Mouse (Mus musculus) limb, embryonic 14.5 days (tissue): ENCODE measurements around the gene Olfr91. TPM values are rescaled to one million over a fixed set of nuclear protein-coding genes. Genes with fewer than 3 reads are reported as not detected.
"Not testable (repeated sequence)": the region's sequence is repeated elsewhere in the genome, so short reads cannot be mapped to it uniquely, and the experiment has no call there.

Experiments
- ATAC-seq: fragments of 200-750 bp; cut with Nextera tagmentation; 2 replicates; pipeline ENCODE4 v1.8.0; 2017; ENCODE audit warnings: low read depth, moderate number of reproducible peaks, moderate TSS enrichment; ENCODE audit not compliant: low FRiP score
- DNase-seq: peaks from one replicate; pipeline ENCODE4 v3.0.0-alpha.2; 2015; ENCODE audit warnings: low spot score
- H3K27ac ChIP-seq: fragments of 300-500 bp; sonication (generic); replicated peaks from 2 replicates; pipeline ENCODE4 v1.5.1; 2014; ENCODE audit warnings: low read depth, mild to moderate bottlenecking, low read length, moderate library complexity, mixed read lengths
- H3K27me3 ChIP-seq: fragments of 300-500 bp; sonication (generic); 2 replicates; pipeline ENCODE4 v1.6.1; 2014; ENCODE audit warnings: low read length, mixed read lengths; ENCODE audit not compliant: control insufficient read depth, insufficient read depth
- H3K36me3 ChIP-seq: fragments of 300-500 bp; sonication (generic); 2 replicates; pipeline ENCODE4 v1.6.1; 2014; ENCODE audit warnings: mild to moderate bottlenecking, low read length, moderate library complexity, mixed read lengths; ENCODE audit not compliant: control insufficient read depth, insufficient read depth
- H3K4me1 ChIP-seq: fragments of 300-500 bp; sonication (generic); 2 replicates; pipeline ENCODE4 v1.6.1; 2014; ENCODE audit warnings: antibody characterized with exemption, low read length, mixed read lengths; ENCODE audit not compliant: control insufficient read depth, insufficient read depth
- H3K4me2 ChIP-seq: fragments of 300-500 bp; sonication (generic); replicated peaks from 2 replicates; pipeline ENCODE4 v1.6.1; 2014; ENCODE audit warnings: low read depth, mild to moderate bottlenecking, low read length, moderate library complexity; ENCODE audit not compliant: severe bottlenecking
- H3K4me3 ChIP-seq: fragments of 300-500 bp; sonication (generic); replicated peaks from 2 replicates; pipeline ENCODE4 v1.5.1; 2014; ENCODE audit warnings: low read length
- H3K9ac ChIP-seq: fragments of 300-500 bp; sonication (generic); 2 replicates; pipeline ENCODE4 v1.6.1; 2014; ENCODE audit warnings: mild to moderate bottlenecking, low read depth, low read length, moderate library complexity; ENCODE audit not compliant: severe bottlenecking
- H3K9me3 ChIP-seq: fragments of 300-500 bp; sonication (generic); 2 replicates; pipeline ENCODE4 v1.6.1; 2016; ENCODE audit warnings: low read length; ENCODE audit not compliant: control insufficient read depth
- POLR2A ChIP-seq: fragments of 200-500 bp; IDR thresholded peaks from 2 replicates; pipeline ENCODE4 v1.8.0; 2012; ENCODE audit warnings: inconsistent platforms, mild to moderate bottlenecking, moderate library complexity, borderline replicate concordance; ENCODE audit not compliant: insufficient read depth, insufficient read length; ENCODE audit errors: extremely low read depth
- WGBS: fragments of 180-500 bp; shearing (Covaris S2); extraction: QIAGEN DNeasy Blood & Tissue Kit; methylation state at CpG from one replicate; pipeline ENCODE4 v1.1.7; 2014; 5-methylcytosine and 5-hydroxymethylcytosine counted together
- polyA plus RNA-seq, 2 experiments: library from polyadenylated mRNA; depleted of rRNA in 1 of 2; stranded (reverse) in 1 of 2; unstranded in 1 of 2; fragments of >200 nt; fragmentation: Nextera tagmentation in 1 of 2; extraction: Ambion mirVana in 1 of 2; gene quantifications; 2 replicates each; pipeline versions ENCODE4 v1.2.1 to v1.2.3; 2012 to 2014

Gene Olfr91
- not detected in 2 replicates for polyA plus RNA-seq (2012; rRNA removed)
- polyA plus RNA-seq (2014; fragmentation: Nextera tagmentation; extraction: Ambion mirVana), result 0.07 TPM in 1 of 2 replicates, not detected in the other

DNA sequence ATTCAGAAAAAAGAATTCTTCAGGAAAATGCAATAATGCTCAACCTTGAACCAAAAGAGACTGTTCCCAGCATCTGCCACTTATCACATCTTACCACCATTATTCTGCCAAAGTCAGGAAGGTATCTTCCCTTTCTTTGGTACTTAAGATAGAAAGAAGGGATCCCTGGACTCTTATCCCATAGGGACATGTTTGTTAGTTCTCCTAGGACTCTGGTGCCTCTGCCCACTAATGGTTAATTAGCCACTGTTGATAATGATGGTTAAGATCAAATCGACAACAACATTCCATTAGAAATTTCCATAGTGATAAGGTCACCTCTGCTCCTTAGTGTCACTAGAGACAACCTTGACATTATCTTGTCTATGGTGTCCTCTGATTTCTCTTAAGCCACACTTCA is at the start of gene Olfr91:
Gene Olfr91, minus strand, starts transcription at position 101 of the 400 bp plus-strand sequence.
- 88% methylated on average over 1 of the region's 1 CpGs for WGBS
- H3K36me3 ChIP-seq, result no peaks in the 10 kb centered on the region

DNA sequence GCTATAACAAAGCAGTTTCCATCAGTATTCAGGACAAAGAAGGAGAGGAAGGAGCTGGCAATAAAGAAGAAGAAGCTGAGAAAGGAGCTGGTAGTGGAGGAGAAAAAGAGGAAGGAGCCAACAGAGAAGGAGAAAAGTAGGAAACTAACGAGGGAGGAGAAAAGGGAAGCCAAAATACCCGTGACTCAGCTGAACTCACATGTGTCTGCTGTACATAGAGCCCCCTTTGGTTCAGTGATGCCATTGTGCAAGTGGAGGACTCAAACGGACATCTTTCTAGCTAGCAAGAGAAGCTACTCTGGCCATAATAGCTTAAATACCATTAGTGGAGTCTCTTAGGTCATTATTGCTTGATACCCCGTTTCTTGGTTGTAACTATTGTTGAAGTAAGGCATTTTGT is 33.3 kb upstream of the Olfr91 start:
- not testable (repeated sequence) for H3K36me3 ChIP-seq, DNase-seq, H3K4me2 ChIP-seq, H3K9ac ChIP-seq, ATAC-seq, H3K27ac ChIP-seq, H3K4me3 ChIP-seq, H3K9me3 ChIP-seq, H3K27me3 ChIP-seq, H3K4me1 ChIP-seq
- WGBS, result 75% methylated on average over 4 of the region's 4 CpGs

More for the DNA sequence above, at the start of gene Olfr91:
- Histone ChIP-seq H3K4me2 (no peak within 1 kb of the TSS), H3K9me3 (no peaks in the 10 kb centered on the region), H3K27ac (no peak within 1 kb of the TSS), H3K9ac (no peak within 1 kb of the TSS), H3K27me3 (no peaks in the 10 kb centered on the region), H3K4me3 (no peak within 1 kb of the TSS), H3K4me1 (no peaks in the 10 kb centered on the region)
- DNase-seq (no peak), ATAC-seq (no peak)
- TF ChIP-seq POLR2A, result no peak

- no peak for TF ChIP-seq POLR2A
- ATAC-seq (no peak), DNase-seq (no peak)
- Histone ChIP-seq H3K4me2 (no peak within 1 kb of the TSS), H3K36me3 (no peaks in the 10 kb centered on the region), H3K9ac (no peak within 1 kb of the TSS), H3K27ac (no peak within 1 kb of the TSS), H3K4me1 (no peaks in the 10 kb centered on the region), H3K9me3 (no peaks in the 10 kb centered on the region), H3K27me3 (no peaks in the 10 kb centered on the region), H3K4me3 (no peak within 1 kb of the TSS)
- WGBS, result 82% methylated on average over 2 of the region's 2 CpGs
Observed at GRCm38 (mm10) chr17:37119988-37120387, 21.9 kb upstream of the Olfr91 start, which contains the start of gene Olfr92. TSS of gene Olfr92 (minus strand) at chr17:37120088.

GRCm38 (mm10) chr17:37093289-37093688 is 4.8 kb downstream of the Olfr91 start:
- Histone ChIP-seq H3K4me1 (no peaks in the 10 kb centered on the region), H3K9ac (no peak overlapping the region), H3K27me3 (no peaks in the 10 kb centered on the region), H3K36me3 (no peaks in the 10 kb centered on the region), H3K4me3 (no peak overlapping the region), H3K4me2 (no peak overlapping the region), H3K27ac (no peak overlapping the region), H3K9me3 (no peaks in the 10 kb centered on the region)
- 77% methylated on average over 5 of the region's 5 CpGs for WGBS
- ATAC-seq (no peak), DNase-seq (no peak)
- no peak for TF ChIP-seq POLR2A

DNA sequence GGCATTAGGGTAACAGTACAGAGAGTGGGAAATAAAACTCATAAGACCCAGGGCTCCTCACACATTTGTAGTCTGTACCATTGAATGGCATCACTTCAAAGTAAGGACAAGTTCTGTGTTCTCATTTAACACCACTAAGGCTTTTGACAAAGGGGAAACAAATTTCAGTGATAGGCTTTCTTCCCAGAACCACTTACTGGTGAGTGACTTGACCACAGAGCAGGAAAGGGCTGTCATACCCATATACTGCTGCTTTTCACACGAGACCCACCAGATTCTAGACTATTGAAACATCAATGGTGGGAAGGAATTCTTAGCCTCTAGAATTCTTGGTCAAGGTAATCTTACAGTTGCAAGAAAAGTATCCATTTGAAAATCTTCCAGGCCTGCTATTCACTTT is 5.9 kb downstream of the Olfr91 start:
- no peak for TF ChIP-seq POLR2A
- no peak overlapping the region for H3K27ac ChIP-seq
- no peak overlapping the region for H3K4me2 ChIP-seq
- H3K4me3 ChIP-seq, result no peak overlapping the region
- no peaks in the 10 kb centered on the region for H3K9me3 ChIP-seq
- H3K4me1 ChIP-seq, result no peaks in the 10 kb centered on the region
- H3K27me3 ChIP-seq, result no peaks in the 10 kb centered on the region
- H3K9ac ChIP-seq, result no peak overlapping the region
- no peaks in the 10 kb centered on the region for H3K36me3 ChIP-seq
- WGBS, result 75% methylated on average over 1 of the region's 1 CpGs
- DNase-seq (no peak), ATAC-seq (no peak)

GRCm38 (mm10) chr17:37088399-37088798 is 9.7 kb downstream of the Olfr91 start, which contains the start of gene Olfr90:
TSS of gene Olfr90 (minus strand) at chr17:37088499.
- Histone ChIP-seq H3K27me3 (no peaks in the 10 kb centered on the region), H3K27ac (no peak within 1 kb of the TSS), H3K36me3 (no peaks in the 10 kb centered on the region), H3K4me1 (no peaks in the 10 kb centered on the region), H3K9ac (no peak within 1 kb of the TSS), H3K4me3 (no peak within 1 kb of the TSS), H3K9me3 (no peaks in the 10 kb centered on the region), H3K4me2 (no peak within 1 kb of the TSS)
- TF ChIP-seq POLR2A, result no peak
- DNase-seq, result no peak
- no peak for ATAC-seq
